Mouse (Mus musculus): Measurements from ENCODE around the gene Ddhd1.

Ddhd1 gene

DNA sequence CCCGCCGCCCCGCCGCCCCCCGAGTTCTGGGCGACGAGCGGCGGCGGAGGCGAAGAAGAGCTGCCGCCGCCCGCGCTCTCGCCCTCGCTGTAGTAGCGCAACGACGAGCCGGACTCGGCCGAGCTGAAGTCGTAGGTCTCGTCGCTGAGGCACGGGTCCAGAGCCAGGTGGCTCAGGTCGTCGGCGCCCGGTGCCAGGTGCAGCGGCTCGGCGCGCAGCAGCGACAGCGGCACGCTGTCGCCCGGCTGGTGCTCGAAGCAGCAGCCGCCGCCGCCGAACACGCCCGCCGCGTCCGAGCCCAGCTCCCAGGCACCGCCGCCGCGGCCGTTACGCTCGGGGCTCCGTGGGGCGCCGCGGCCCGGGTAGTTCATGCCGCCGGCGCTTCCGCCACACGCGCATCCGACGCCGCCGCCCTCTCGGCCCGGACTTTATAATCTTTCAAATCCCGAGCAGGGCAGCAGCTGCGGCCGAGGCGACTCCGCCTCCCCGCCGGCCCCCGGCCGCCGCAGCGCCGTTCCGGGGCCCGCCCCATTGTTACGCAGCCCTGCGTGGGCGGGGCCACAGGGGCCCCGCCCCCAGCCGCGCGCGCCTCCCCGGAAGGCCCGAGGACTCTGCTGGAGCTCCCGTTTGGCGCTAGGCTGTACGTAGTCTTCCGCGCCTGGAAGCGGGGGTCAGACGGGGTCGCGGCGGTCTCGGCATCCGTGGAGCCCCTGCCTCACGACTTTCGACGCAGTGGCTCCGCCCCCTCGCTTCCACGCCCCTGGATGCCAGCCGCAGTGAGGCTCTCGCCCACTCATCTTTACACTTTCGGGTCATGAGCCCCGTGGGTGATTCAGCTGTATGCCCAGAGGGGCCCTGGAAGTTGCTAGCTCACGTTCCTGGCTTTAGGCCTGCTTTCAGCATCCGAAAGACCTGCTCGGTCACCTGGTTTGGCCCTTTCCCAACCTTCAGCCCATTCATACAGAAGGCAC is at the start of gene Ddhd1:
Ddhd1 (minus strand) TSS at position 503 of the 971 bp plus-strand sequence.
- peak; percentile 86 for DNase-seq (ENCODE audit: low spot score)

DNA sequence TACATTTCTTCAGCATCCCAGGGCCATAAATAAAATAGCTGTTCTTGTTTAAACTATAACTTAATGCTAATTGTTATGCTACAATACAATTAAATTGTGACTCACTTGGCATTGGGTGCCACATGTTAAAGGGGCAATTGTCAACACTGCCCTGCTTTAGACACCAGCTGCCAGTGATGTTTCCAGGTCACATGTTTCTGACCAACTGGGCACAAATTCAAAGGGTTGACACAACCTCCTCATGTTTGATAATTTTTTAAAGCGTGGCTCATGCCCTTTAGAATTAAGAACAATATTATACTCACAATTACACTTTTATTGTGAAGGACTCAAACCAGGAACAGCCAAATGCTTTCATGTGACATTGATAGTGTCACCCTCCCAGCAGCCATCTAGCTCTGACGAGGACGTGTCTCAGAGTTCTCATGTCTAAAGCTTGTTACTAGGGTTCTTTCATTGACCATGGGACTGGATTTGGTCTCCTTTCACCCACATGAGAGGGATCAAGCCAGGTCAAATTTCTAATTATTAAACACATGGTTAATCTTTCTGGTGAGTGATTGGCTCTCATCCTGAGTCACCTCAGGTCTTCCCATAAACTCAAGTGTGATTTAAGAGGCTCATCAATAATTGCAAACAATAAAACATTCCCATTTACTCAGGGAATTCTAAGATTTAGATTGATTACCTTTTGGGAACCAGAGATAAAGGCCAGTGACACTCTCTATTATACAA is 49.4 kb upstream of the Ddhd1 start:
- no peak for DNase-seq (ENCODE audit: low spot score)

DNA sequence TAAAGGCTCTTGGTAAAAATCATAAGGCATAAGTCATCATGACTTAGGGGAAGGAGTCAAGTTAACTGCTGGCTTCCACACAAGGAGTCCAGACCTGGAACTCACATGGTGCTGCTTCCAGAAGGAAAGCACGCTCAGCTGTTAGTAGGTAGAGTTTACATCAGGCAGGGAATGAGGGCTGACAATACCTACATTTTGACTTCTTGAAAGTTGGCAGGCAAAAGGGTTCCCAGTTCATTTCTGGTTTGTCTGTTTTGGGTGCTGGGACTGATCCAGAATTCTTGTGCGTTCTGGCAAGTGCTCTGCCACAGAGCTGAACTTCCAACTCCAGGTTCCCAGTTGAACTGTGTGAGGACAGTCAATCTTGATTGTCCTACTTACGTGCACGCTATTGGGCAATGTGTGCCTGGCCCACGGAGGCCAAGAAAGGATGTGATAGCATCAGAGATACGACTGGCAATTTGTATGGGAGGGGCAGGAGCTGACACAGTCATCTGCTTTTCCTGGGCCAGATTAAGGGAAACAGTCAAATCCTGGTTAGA is 42.2 kb upstream of the Ddhd1 start:
- DNase-seq (ENCODE audit: low spot score): no peak

DNA sequence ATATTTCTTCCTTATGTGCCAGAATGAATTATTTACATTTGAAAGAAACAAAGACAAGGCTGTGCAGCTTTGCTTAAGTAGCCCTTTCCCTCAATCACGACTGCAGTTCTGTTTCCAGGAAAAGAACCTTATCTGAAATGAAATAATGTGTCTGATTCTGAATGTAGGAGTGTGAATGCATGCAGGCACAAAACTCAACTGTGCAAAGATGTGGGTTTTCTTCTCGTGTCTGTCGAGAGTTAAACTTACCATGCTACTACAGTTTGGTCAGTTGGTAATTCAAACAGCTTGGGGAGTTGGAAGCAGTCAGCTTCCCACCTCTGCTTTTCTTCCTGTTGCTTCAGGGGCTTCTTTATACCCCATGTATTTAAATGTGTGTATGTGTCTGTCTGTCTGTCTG is 40.9 kb upstream of the Ddhd1 start:
- DNase-seq (ENCODE audit: low spot score): no peak

DNA sequence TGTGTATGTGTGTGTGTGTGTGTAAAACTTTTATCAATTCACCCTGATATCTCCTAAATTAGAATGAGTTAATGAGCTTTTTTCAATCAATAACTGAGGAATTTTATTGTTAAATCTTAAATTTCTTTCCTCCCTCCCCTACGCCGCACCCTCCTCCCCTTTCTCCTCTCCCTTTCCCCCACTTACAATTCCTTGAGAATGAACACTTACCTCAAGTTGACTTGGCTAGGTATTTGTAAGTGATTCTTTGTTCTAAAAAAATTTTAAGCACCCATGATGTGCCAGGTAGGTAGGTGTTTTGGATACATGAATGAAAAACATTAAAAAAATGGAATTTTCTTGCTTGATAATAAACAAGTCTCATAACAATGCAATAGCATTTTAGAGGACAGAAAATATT is 38.2 kb upstream of the Ddhd1 start:
- no peak for DNase-seq (ENCODE audit: low spot score)

- DNase-seq (ENCODE audit: low spot score): no peak
Observed at GRCm38 (mm10) chr14:45693891-45694290, 35.9 kb upstream of the Ddhd1 start.

GRCm38 (mm10) chr14:45690520-45691246 is 32.7 kb upstream of the Ddhd1 start:
- peak; percentile 66 for DNase-seq (ENCODE audit: low spot score)

DNA sequence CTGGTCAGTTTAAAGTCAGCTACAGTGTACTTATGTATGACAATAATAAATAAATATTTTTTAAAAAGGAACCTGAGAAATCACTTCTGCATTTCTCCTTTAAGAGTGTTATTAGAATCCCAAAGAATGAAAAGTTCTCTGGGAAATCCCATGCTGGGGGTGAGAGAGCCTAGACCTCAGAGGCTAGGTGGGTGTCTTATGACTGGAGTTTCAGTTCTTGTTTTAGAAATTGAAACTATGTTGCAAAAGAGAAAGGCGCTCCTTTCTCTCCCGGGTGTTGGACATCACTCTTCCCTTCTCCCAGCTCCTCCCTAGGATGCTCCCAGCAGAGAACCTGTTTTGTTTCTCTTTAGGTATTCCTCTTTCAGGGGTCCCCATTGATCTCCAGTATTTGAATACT is 27.4 kb upstream of the Ddhd1 start:
- no peak for DNase-seq (ENCODE audit: low spot score)

DNA sequence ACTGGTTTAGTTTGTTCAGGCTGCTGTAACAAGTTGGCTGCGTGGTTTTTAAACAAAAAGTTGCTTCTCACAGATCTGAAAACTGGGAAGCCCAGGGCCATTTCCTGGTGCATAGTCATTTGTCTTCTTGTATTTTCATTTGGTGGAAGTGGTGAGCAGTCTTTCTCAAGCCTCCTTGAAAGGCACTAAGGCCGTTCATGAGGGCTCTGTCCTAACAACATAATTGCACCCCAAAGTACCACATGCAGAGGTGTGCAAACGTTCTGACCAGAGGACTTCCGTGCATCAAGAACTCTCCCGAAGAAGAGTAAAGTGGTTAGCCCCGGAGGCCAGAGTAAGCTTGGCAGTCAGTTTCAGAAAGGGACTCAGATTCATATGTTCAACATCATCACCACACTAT is 18.8 kb upstream of the Ddhd1 start:
- no peak for DNase-seq (ENCODE audit: low spot score)

DNA sequence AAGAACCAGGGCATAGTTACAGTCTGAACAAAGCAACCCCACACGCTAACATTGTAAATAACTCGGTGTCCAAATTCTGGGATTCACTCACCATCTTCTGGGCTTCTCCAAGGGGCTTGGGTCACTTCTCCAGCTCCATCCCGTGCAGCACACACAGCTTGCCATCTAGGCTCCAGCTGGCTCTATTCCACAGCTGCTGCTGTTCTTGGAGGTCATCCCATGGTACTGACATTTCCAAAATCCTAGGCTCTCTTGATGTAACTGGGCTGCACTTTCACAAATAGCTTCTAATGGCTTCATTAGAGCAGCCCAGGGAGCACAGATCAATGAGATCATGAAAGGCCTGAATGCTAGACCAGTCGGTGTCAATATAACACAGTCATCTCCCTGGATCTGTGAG is 10.4 kb upstream of the Ddhd1 start:
- DNase-seq (ENCODE audit: low spot score): no peak

- DNase-seq (ENCODE audit: low spot score): no peak
Observed at GRCm38 (mm10) chr14:45667231-45667630, 9.3 kb upstream of the Ddhd1 start.

- no peak for DNase-seq (ENCODE audit: low spot score)
Observed at GRCm38 (mm10) chr14:45661575-45661974, 3.6 kb upstream of the Ddhd1 start.

GRCm38 (mm10) chr14:45660315-45660714 is 2.4 kb upstream of the Ddhd1 start:
- no peak for DNase-seq (ENCODE audit: low spot score)

DNA sequence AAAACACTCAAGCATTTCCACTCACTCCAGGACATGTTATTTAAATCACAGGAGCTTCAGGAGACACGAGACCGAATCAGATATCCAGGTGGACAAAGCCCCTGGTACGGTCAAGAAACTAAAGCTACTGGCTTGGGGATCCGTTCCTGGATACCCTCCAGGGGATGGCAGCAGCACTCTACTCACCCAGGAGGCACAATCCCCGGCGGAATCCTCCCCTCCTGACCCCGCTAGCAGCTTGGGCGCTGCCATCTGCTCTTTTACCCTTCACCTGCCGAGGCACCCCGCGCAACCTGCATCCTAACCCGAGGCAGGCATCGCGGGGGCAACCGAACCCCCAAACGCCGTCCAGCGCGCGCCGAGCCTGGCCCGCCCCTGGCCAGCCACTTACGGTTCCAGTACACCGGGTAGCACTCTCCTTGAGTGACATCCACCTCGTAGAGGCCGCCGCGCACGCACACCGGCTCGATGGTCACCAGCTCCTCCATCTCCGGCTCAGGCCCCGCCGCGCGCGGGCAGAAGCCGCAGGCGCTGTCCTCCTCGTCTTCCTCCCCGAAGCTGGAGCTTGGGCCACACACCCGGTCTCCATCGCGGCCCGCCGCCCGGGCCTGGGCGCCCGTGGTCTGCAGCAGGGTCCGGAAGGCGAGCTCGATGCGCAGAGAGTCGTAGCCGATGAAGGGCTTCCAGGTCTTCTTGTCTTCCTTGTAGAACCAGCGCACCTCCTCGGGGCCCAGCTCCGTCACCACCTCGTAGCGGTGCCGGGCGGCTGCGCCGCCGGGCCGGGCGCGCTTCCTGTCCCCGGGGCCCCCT is 907 bp downstream of the Ddhd1 start:
- peak; percentile 62 for DNase-seq (ENCODE audit: low spot score)

- no peak for DNase-seq (ENCODE audit: low spot score)
Observed at GRCm38 (mm10) chr14:45654876-45655416, 3.0 kb downstream of the Ddhd1 start.

- DNase-seq (ENCODE audit: low spot score): peak; percentile 25
Observed at GRCm38 (mm10) chr14:45653756-45654155, 4.2 kb downstream of the Ddhd1 start.

DNA sequence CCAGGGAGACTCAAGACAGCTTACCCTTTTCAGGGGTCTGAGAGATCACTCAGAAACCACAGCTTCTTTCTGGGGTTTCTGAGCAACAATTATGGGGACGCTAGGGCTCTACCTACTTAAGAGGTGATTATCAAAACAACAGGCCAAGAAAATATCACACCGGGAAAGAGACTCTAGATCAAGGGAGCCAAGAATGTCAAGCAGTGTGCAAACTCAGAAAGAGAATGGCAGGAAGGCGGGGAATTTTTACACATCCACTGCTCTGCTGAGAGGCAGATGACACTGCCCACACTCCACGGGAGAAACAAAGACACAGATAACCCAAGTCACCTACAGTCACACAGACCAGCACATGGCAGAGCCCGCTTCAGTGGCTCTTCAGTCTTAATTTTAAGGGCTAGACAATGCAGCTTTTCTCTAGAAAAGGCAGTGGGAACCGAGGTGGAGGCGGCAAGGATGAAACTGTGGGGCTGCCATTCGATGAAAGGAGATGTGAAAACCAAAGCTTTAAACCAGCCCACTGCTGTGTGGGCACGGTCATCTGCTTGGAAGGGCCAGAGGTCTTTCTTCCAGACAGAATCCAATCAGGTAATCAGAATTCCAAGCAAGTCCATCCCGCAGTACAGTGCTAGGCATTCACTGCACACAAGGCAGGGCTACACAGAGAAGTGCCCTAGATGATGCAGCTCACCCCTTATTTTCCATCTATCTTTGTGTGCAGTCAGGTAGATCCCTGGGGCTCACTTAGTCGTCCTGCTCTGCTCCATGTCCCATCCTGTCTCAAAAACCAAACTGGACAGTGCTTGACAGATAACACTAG is 8.7 kb downstream of the Ddhd1 start:
- no peak for DNase-seq (ENCODE audit: low spot score)

GRCm38 (mm10) chr14:45648144-45648543 is 9.8 kb downstream of the Ddhd1 start:
- DNase-seq (ENCODE audit: low spot score): no peak

DNA sequence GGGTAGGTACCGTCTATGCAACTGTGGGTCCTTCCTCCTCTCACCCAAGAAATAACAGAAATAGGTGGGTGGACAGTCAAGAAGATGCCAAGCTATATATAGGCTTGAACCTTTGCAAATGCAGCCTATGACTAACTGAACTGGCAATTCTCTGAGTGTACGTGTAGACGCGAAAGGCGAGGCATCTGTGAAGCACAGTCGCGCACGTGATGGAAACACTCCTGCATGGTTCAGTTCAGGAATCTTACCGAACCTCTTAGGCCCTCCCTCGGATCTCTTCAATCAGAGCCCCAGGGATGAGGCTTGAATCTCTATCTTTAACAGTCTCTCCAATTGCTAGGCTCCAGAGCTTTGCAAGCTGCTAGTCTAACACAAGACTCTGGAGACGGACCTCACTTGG is 10.3 kb downstream of the Ddhd1 start:
- no peak for DNase-seq (ENCODE audit: low spot score)

- DNase-seq (ENCODE audit: low spot score): no peak
Observed at GRCm38 (mm10) chr14:45647175-45647574, 10.8 kb downstream of the Ddhd1 start.
